In genomic region chr1:106192864-106193470, GRCm38 (mm10) we compare ENCODE assay signal across 23 mouse cellular contexts. TPM values are rescaled to one million over a fixed set of nuclear protein-coding genes. Genes with fewer than 3 reads are reported as not detected.
A peak's percentile ranks its signal among the peaks of the same experiment; 100 is the strongest.
DNase-seq lines count a peak whose midpoint lies in the region; ATAC-seq lines count a peak whose summit lies in the region.
"Had no signal": no experiment of that assay in that cellular context is flagged by ENCODE, and none has a peak within 500 bp of the region (broad histone marks: within the 10 kb centered on the region; RNA-seq: fewer than 3 reads in every experiment).

No protein-coding gene starts in this region.

- H3K9ac ChIP-seq in heart, embryonic 16.5 days (ENCODE audit: low read length), result no peak overlapping the region
- no peak overlapping the region for H3K9ac ChIP-seq in neural tube, embryonic 13.5 days
- H3K9ac ChIP-seq in midbrain, embryonic 11.5 days (ENCODE audit: low read length), result no peak overlapping the region
- H3K9ac ChIP-seq: embryonic facial prominence, embryonic 15.5 days; hindbrain, embryonic 13.5 days; limb, embryonic 15.5 days; midbrain, embryonic 15.5 days had no signal

- H3K9me3 ChIP-seq in heart, embryonic 16.5 days (replicated peaks; ENCODE audit: control insufficient read depth, low read length), result no peaks in the 10 kb centered on the region
- no peaks in the 10 kb centered on the region for H3K9me3 ChIP-seq in neural tube, embryonic 13.5 days
- H3K9me3 ChIP-seq in midbrain, embryonic 11.5 days (ENCODE audit: control insufficient read depth, low read length), result no peaks in the 10 kb centered on the region
- H3K9me3 ChIP-seq: embryonic facial prominence, embryonic 15.5 days; hindbrain, embryonic 13.5 days; limb, embryonic 15.5 days; midbrain, embryonic 15.5 days had no signal

- WGBS in heart, embryonic 16.5 days, result 63% methylated on average over 8 of the region's 8 CpGs
- WGBS in neural tube, embryonic 13.5 days, result 29% methylated on average over 8 of the region's 8 CpGs
- WGBS in midbrain, embryonic 11.5 days, result 72% methylated on average over 8 of the region's 8 CpGs

- intact Hi-C loops in heart, postnatal 14 days (cut with DNase I), result no loop called here

- H3K27me3 ChIP-seq in heart, embryonic 16.5 days (ENCODE audit: control insufficient read depth, insufficient read depth, low read length), result no peaks in the 10 kb centered on the region
- no peaks in the 10 kb centered on the region for H3K27me3 ChIP-seq in neural tube, embryonic 13.5 days
- H3K27me3 ChIP-seq in midbrain, embryonic 11.5 days (ENCODE audit: control insufficient read depth, insufficient read depth, low read length), result no peaks in the 10 kb centered on the region
- H3K27me3 ChIP-seq: embryonic facial prominence, embryonic 15.5 days; hindbrain, embryonic 13.5 days; limb, embryonic 15.5 days; midbrain, embryonic 15.5 days had no signal

- no peak for ATAC-seq in heart, embryonic 16.5 days (replicated peaks; ENCODE audit: extremely low read depth, insufficient read depth, low FRiP score)
- ATAC-seq in neural tube, embryonic 13.5 days (ENCODE audit: low read depth), result peak; percentile 51; the same call in 1 of the 2 replicates
- ATAC-seq in midbrain, embryonic 11.5 days (ENCODE audit: low FRiP score), result no peak
- ATAC-seq: CD4-positive, CD25-positive, alpha-beta regulatory T cell, adult 4 months; midbrain, embryonic 15.5 days had no signal

- H3K4me3 ChIP-seq in heart, embryonic 16.5 days (ENCODE audit: low read length), result no peak overlapping the region
- H3K4me3 ChIP-seq in neural tube, embryonic 13.5 days, result no peak overlapping the region
- no peak overlapping the region for H3K4me3 ChIP-seq in midbrain, embryonic 11.5 days (ENCODE audit: low read depth, low read length)
- H3K4me3 ChIP-seq: embryonic facial prominence, embryonic 15.5 days; hindbrain, embryonic 13.5 days; left cerebral cortex, adult 2 months; limb, embryonic 15.5 days; midbrain, embryonic 15.5 days had no signal

- DNase-seq in heart, adult 11 months, result peak; percentile 64
- no peak for DNase-seq in heart, adult 8-10 months (ENCODE audit: low spot score)
- no peak for DNase-seq in heart, postnatal 14 days
- DNase-seq in adipocyte (ENCODE audit: low spot score), result peak; percentile 40
- DNase-seq in midbrain, embryonic 11.5 days (ENCODE audit: low spot score, missing footprints), result no peak
- DNase-seq: adrenal gland, postnatal 36 days; cerebellum, adult 9-10 months; gastrocnemius, postnatal 36 days; heart, postnatal 36 days; kidney, postnatal 4 days; left cerebral cortex, postnatal 4 days; lung, postnatal 4 days; right cerebral cortex, postnatal 14 days; spleen, adult 18-20 months; thymus, postnatal 14 days had no signal

- H3K27ac ChIP-seq in heart, embryonic 16.5 days (ENCODE audit: low read length), result peak overlapping the region; percentile 31; the same call in 1 of the 2 replicates
- H3K27ac ChIP-seq in neural tube, embryonic 13.5 days (replicated peaks), result peak overlapping the region; percentile 38
- no peak overlapping the region for H3K27ac ChIP-seq in midbrain, embryonic 11.5 days (ENCODE audit: low read depth, low read length)
- H3K27ac ChIP-seq: embryonic facial prominence, embryonic 15.5 days; hindbrain, embryonic 13.5 days; left cerebral cortex, adult 2 months; limb, embryonic 15.5 days; midbrain, embryonic 15.5 days had no signal

- no peaks in the 10 kb centered on the region for H3K36me3 ChIP-seq in heart, embryonic 16.5 days (ENCODE audit: control insufficient read depth, insufficient read depth)
- no peaks in the 10 kb centered on the region for H3K36me3 ChIP-seq in neural tube, embryonic 13.5 days
- no peaks in the 10 kb centered on the region for H3K36me3 ChIP-seq in midbrain, embryonic 11.5 days (ENCODE audit: control insufficient read depth, insufficient read depth, low read length)
- H3K36me3 ChIP-seq: embryonic facial prominence, embryonic 15.5 days; hindbrain, embryonic 13.5 days; limb, embryonic 15.5 days; midbrain, embryonic 15.5 days had no signal

- H3K4me1 ChIP-seq in heart, embryonic 16.5 days (ENCODE audit: control insufficient read depth, insufficient read depth, low read length), result peaks cover 23% of the 10 kb centered on the region
- peaks cover 44% of the 10 kb centered on the region for H3K4me1 ChIP-seq in neural tube, embryonic 13.5 days (replicated peaks)
- H3K4me1 ChIP-seq in midbrain, embryonic 11.5 days (ENCODE audit: control insufficient read depth, insufficient read depth, low read length), result peaks cover 5% of the 10 kb centered on the region

- H3K4me2 ChIP-seq in heart, embryonic 16.5 days (ENCODE audit: low read depth, low read length), result no peak overlapping the region
- no peak overlapping the region for H3K4me2 ChIP-seq in neural tube, embryonic 13.5 days
- H3K4me2 ChIP-seq in midbrain, embryonic 11.5 days, result no peak overlapping the region
- H3K4me2 ChIP-seq: embryonic facial prominence, embryonic 15.5 days; hindbrain, embryonic 13.5 days; limb, embryonic 15.5 days; midbrain, embryonic 15.5 days had no signal

RNA-seq across cellular contexts. Expression of gene Phlpp1, which starts 21.4 kb away (rescaled TPM):
- 10 to 100 TPM; 15.4 to 17.3 (median 16.4) TPM for total RNA-seq in heart, adult 8-10 months (2022)
- polyA plus RNA-seq in heart, embryonic 16.5 days (2015; fragmentation: Nextera tagmentation; extraction: Ambion mirVana), result 4.4 and 4.7 TPM in 2 replicates
- total RNA-seq in heart, postnatal 14 days (2021), result 10 to 100 TPM; 19.7 TPM
- 6.9 and 7.5 TPM in 2 replicates for polyA plus RNA-seq in neural tube, embryonic 13.5 days (2015; fragmentation: Nextera tagmentation; extraction: Ambion mirVana)
- 6.2 and 6.8 TPM in 2 replicates for polyA plus RNA-seq in midbrain, embryonic 11.5 days (2014; fragmentation: Nextera tagmentation; extraction: Ambion mirVana)

Comparison
In these comparisons a context has a peak if more than half of its experiments do, and no peak if none do; other contexts are left out.
1. DNase-seq: peak in heart, adult 11 months (single experiment) and adipocyte (single experiment); none in heart, adult 8-10 months (single experiment), heart, postnatal 14 days (0 of 2) and midbrain, embryonic 11.5 days (single experiment).